Mouse (Mus musculus): ENCODE measurements around the gene Atp1b1. TPM values are rescaled to one million over a fixed set of nuclear protein-coding genes. Genes with fewer than 3 reads are reported as not detected.

The Atp1b1 gene
- total and polyA plus RNA-seq, 3 experiments = 0.23 to 0.43 TPM; not detected in 1

DNA sequence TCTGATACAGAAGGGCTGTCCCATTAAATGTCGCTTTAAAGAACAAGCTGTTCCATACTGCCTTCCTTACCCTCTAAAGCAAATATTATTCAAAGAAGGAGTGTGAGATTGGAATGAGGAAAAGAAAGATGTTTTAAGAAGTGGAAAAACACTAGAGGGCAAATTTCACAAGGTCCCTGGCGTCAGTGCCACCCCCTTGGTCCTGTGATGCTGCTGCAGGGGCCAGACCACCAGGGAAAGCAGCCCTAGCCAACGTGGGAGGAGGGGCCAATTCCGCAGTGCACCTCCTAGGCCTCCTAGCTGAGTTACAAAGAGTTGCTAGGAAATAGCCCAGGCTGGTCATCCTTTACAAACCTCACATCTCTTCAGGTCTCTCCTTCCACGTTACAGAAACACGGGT, 2.1 kb downstream of the Atp1b1 start:
- Histone ChIP-seq H3K4me1 (ENCODE audit: control insufficient read depth in 1 of 2, insufficient read depth in 2 of 2, low read length in 2 of 2) (no peaks in the 10 kb centered on the region), H3K36me3 (ENCODE audit: control insufficient read depth in 1 of 2, insufficient read depth in 2 of 2, low read length in 2 of 2) (no peaks in the 10 kb centered on the region), H3K79me2 (ENCODE audit: control insufficient read depth, insufficient read depth, low read length, poor library complexity) (no peaks in the 10 kb centered on the region), H3K27me3 (ENCODE audit: control insufficient read depth in 1 of 2, insufficient read depth in 2 of 2, low read length in 2 of 2) (no peaks in the 10 kb centered on the region), H3K9me3 (replicated peaks; ENCODE audit: insufficient read depth, low read length) (no peaks in the 10 kb centered on the region), H3K9ac (ENCODE audit: control insufficient read depth, low read depth, low read length, poor library complexity, severe bottlenecking) (no peak overlapping the region), H3K4me3 (ENCODE audit: control insufficient read depth in 1 of 2, insufficient read depth in 1 of 2, low read depth in 2 of 2, low read length in 2 of 2) (no peak overlapping the region), H3K27ac (ENCODE audit: control insufficient read depth, low read depth, low read length) (no peak overlapping the region)
- no peak for DNase-seq (ENCODE audit: low read depth, low spot score)
- no peak for TF ChIP-seq TAL1 (IDR thresholded peaks at IDR 0.05; ENCODE audit: low read length)
- no peak for TF ChIP-seq MAZ (IDR thresholded peaks at IDR 0.05; ENCODE audit: low read depth, low read length)
- TF ChIP-seq NRF1 (IDR thresholded peaks at IDR 0.05; ENCODE audit: insufficient read depth, low read depth, low read length, poor library complexity, severe bottlenecking) = no peak
- no peak for TF ChIP-seq CTCF (IDR thresholded peaks at IDR 0.05 in 2 of 3, conservative IDR thresholded peaks at IDR 0.05 in 1 of 3; ENCODE audit: control insufficient read depth in 1 of 3, insufficient read depth in 1 of 3, low read depth in 2 of 3, low read length in 3 of 3, poor library complexity in 1 of 3, severe bottlenecking in 1 of 3)
- no peak for TF ChIP-seq MAFK (IDR thresholded peaks at IDR 0.05; ENCODE audit: borderline replicate concordance, low read depth, low read length)
- TF ChIP-seq JUND (IDR thresholded peaks at IDR 0.05; ENCODE audit: low read depth, low read length) = no peak
- no peak for TF ChIP-seq MEF2A (IDR thresholded peaks at IDR 0.05; ENCODE audit: extremely low read depth, insufficient replicate concordance, low read depth, low read length, poor library complexity, severe bottlenecking)
- TF ChIP-seq TBP (IDR thresholded peaks at IDR 0.05; ENCODE audit: low read depth, low read length) = no peak
- no peak for TF ChIP-seq ZKSCAN1 (IDR thresholded peaks at IDR 0.05; ENCODE audit: low read depth, low read length)
- TF ChIP-seq POLR2AphosphoS2 (IDR thresholded peaks at IDR 0.05; ENCODE audit: low read length) = no peak
- TF ChIP-seq BHLHE40 (IDR thresholded peaks at IDR 0.05; ENCODE audit: borderline replicate concordance, low read depth, low read length) = no peak
- no peak for TF ChIP-seq ETS1 (IDR thresholded peaks at IDR 0.05; ENCODE audit: low read depth, low read length)
- TF ChIP-seq SIN3A (IDR thresholded peaks at IDR 0.05; ENCODE audit: low read length) = no peak
- TF ChIP-seq RAD21 (IDR thresholded peaks at IDR 0.05; ENCODE audit: low read depth, low read length) = no peak
- no peak for TF ChIP-seq ELF1 (IDR thresholded peaks at IDR 0.05; ENCODE audit: low read depth, low read length)

DNA sequence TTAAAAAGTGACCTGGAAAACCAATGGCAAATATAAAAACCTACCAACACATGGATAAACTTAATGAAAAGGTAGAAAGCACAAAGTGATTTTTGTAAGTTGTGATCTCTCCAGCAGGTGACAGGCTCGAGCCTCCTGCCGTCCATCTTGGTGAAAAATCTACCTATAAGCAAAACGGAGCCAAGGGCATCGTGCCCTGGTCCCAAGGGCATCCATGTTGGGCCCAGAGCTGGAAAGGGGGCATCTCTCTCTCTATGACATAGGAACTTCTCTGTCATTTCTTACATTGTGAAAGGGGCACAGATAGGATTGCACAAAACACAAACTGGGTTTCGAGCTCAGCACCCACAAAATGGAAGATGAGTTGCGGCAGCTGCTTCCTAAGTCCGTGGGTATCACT, 2.5 kb downstream of the Atp1b1 start:
- no peak for DNase-seq (ENCODE audit: low read depth, low spot score)
- no peak overlapping the region for H3K4me3 ChIP-seq (ENCODE audit: control insufficient read depth in 1 of 2, insufficient read depth in 1 of 2, low read depth in 2 of 2, low read length in 2 of 2)
- no peaks in the 10 kb centered on the region for H3K4me1 ChIP-seq (ENCODE audit: control insufficient read depth in 1 of 2, insufficient read depth in 2 of 2, low read length in 2 of 2)
- H3K79me2 ChIP-seq (ENCODE audit: control insufficient read depth, insufficient read depth, low read length, poor library complexity) = no peaks in the 10 kb centered on the region
- TF ChIP-seq JUND (IDR thresholded peaks at IDR 0.05; ENCODE audit: low read depth, low read length) (no peak), MAZ (IDR thresholded peaks at IDR 0.05; ENCODE audit: low read depth, low read length) (no peak), MEF2A (IDR thresholded peaks at IDR 0.05; ENCODE audit: extremely low read depth, insufficient replicate concordance, low read depth, low read length, poor library complexity, severe bottlenecking) (no peak), TAL1 (IDR thresholded peaks at IDR 0.05; ENCODE audit: low read length) (no peak), MXI1 (IDR thresholded peaks at IDR 0.05; ENCODE audit: low read depth, low read length) (no peak), ZC3H11A (IDR thresholded peaks at IDR 0.05; ENCODE audit: low read depth, low read length) (no peak), POLR2AphosphoS5 (IDR thresholded peaks at IDR 0.05; ENCODE audit: borderline replicate concordance, low read depth, low read length) (no peak), MAFK (IDR thresholded peaks at IDR 0.05; ENCODE audit: borderline replicate concordance, low read depth, low read length) (no peak), RAD21 (IDR thresholded peaks at IDR 0.05; ENCODE audit: low read depth, low read length) (no peak), E2F4 (IDR thresholded peaks at IDR 0.05; ENCODE audit: borderline replicate concordance, low read depth, low read length) (no peak), USF2 (IDR thresholded peaks at IDR 0.05; ENCODE audit: borderline replicate concordance in 1 of 2, insufficient read depth in 1 of 2, low read depth in 1 of 2, low read length in 2 of 2) (no peak), ELF1 (IDR thresholded peaks at IDR 0.05; ENCODE audit: low read depth, low read length) (no peak), POLR2A (IDR thresholded peaks at IDR 0.05; ENCODE audit: control insufficient read depth in 1 of 2, insufficient read depth in 1 of 2, low read depth in 1 of 2, low read length in 2 of 2, poor library complexity in 1 of 2) (no peak), RCOR1 (IDR thresholded peaks at IDR 0.05; ENCODE audit: low read depth, low read length) (no peak), BHLHE40 (IDR thresholded peaks at IDR 0.05; ENCODE audit: borderline replicate concordance, low read depth, low read length) (no peak), GABPA (IDR thresholded peaks at IDR 0.05; ENCODE audit: low read depth, low read length) (no peak), EP300 (IDR thresholded peaks at IDR 0.05; ENCODE audit: low read depth in 1 of 2, low read length in 2 of 2) (no peak), KAT2A (conservative IDR thresholded peaks at IDR 0.05; ENCODE audit: low read depth, low read length) (no peak), MYC (IDR thresholded peaks at IDR 0.05; ENCODE audit: low read depth, low read length) (no peak)
- no peaks in the 10 kb centered on the region for H3K36me3 ChIP-seq (ENCODE audit: control insufficient read depth in 1 of 2, insufficient read depth in 2 of 2, low read length in 2 of 2)
- no peak overlapping the region for H3K27ac ChIP-seq (ENCODE audit: control insufficient read depth, low read depth, low read length)
- no peak overlapping the region for H3K9ac ChIP-seq (ENCODE audit: control insufficient read depth, low read depth, low read length, poor library complexity, severe bottlenecking)
- H3K9me3 ChIP-seq (replicated peaks; ENCODE audit: insufficient read depth, low read length) = no peaks in the 10 kb centered on the region
- no peaks in the 10 kb centered on the region for H3K27me3 ChIP-seq (ENCODE audit: control insufficient read depth in 1 of 2, insufficient read depth in 2 of 2, low read length in 2 of 2)

All from MEL (cell line).